Comparison of ENCODE assay signal across 13 mouse cellular contexts in the genomic region with DNA sequence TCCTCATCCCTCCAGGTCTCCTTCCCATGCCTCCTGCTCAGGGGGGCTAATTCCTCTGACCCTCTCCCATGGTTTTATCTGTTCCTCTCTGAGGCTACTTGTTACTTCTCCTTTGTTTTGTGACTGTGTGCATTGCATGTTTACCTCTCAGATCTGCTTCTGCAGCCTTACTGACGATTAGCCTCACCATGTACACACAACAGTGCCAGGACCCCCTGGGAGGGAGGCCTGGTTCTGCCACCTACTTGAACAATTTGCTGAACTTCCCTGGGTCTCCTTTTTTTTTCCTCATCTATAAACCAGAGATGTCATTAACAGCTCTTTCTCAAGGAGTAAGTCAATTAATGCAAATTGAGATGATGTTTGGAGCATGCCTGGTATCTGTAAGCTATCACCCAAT.
"Had no signal": no experiment of that assay in that cellular context is flagged by ENCODE, and none has a peak within 500 bp of the region (broad histone marks: within the 10 kb centered on the region; RNA-seq: fewer than 3 reads in every experiment).

No protein-coding gene starts in this region.

- DNase-seq: kidney, adult 11 months; kidney, adult 9 months; kidney, postnatal 36 days; liver, embryonic 13.5 days; lung, adult 18-20 months; right cerebral cortex, postnatal 14 days; thymus, adult 2 months; thymus, postnatal 25 days had no signal

- H3K9me3 ChIP-seq: limb, embryonic 15.5 days; liver, embryonic 13.5 days; midbrain, embryonic 12.5 days; stomach, embryonic 15.5 days had no signal

- H3K4me3 ChIP-seq: limb, embryonic 15.5 days; liver, embryonic 13.5 days; midbrain, embryonic 12.5 days; stomach, embryonic 15.5 days had no signal

- H3K4me2 ChIP-seq: limb, embryonic 15.5 days; midbrain, embryonic 12.5 days; stomach, embryonic 15.5 days had no signal

- ATAC-seq: midbrain, embryonic 16.5 days had no signal

- H3K27me3 ChIP-seq: limb, embryonic 15.5 days; stomach, embryonic 15.5 days had no signal

- H3K27ac ChIP-seq: kidney, postnatal 0 days; limb, embryonic 15.5 days; liver, embryonic 13.5 days; midbrain, embryonic 12.5 days; stomach, embryonic 15.5 days had no signal

- H3K36me3 ChIP-seq: limb, embryonic 15.5 days; liver, embryonic 13.5 days; midbrain, embryonic 12.5 days; stomach, embryonic 15.5 days had no signal

- H3K9ac ChIP-seq: limb, embryonic 15.5 days; liver, embryonic 13.5 days; midbrain, embryonic 12.5 days; stomach, embryonic 15.5 days had no signal
